Mouse (Mus musculus) ovary, postnatal 36 days (tissue): ENCODE results near the gene Sh3pxd2b.

ENCODE experiments used
- DNase-seq: peaks from one replicate; pipeline ENCODE4 v3.0.0; 2022; ENCODE audit warnings: low spot score, mixed read lengths

The Sh3pxd2b gene

DNA sequence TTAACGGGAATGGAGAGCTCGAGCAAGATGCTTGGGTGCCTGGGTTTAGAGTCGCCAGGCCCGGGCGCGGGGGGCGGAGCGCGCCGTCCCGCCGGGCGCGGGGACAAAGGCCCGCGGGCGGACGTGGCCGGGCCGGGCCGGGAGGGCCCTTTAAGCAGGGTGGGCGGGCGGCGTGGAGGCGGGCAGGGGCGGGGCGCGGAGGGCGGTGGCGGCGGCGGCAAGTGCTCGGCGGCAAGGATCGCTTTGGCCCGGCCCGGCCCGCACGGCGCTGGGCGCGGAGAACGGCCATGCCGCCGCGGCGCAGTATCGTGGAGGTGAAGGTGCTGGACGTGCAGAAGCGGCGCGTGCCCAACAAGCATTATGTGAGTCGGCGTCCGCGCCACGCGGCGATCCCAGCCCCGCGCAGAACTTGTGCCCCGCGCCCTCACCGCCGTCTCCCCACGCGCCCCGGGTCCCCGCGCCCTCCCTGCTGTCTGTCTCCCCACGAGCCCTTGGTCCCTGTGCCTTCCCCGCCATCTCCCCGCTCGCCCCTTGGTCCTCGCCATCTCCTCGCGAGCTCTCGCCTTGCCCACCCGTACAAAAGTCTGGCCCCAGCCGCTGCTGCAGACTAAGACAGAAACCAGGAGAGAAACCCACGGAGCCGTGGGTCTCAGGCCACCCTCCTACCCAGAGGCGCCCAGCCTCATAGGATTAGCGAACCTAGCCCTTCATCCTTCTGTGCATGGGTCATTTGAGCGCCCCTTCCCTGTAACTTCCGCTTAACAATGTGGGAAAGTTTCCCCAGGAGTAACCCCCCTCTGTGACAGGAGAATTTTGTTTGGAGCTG, at the start of gene Sh3pxd2b:
TSS of gene Sh3pxd2b (plus strand) at position 214 of the 826 bp plus-strand sequence.
- DNase-seq = peak; percentile 78

DNA sequence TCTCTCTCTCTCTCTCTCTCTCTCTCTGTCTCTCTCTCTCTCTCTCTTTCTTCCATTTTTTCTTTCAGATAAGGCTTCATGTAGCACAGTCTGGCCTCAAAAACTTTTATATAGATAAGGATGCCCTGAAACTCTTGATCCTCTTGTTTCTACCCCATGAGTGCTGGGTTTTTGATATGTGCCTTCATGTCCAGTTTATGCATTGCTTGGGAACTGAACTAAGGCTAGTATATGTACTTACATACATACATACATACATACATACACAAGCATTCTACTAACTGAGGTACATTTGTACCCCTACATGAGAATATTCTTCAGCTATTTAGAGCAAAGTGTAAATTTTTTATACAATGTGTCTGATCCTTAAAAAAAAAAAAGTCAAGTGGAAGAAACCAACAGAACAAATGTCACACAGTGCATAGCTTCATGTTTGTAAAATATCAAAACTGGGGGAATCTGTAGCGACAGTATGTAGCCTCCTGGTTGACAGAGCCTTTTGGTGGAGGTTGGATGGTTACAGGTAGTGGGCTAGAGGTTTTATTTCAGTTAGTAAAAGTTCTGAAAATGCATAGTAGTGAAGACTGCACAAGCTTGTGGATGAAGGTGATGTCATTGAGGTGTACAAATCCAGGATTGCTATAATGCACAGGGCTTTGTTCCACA, 49.6 kb upstream of the Sh3pxd2b start:
- no peak for DNase-seq

DNA sequence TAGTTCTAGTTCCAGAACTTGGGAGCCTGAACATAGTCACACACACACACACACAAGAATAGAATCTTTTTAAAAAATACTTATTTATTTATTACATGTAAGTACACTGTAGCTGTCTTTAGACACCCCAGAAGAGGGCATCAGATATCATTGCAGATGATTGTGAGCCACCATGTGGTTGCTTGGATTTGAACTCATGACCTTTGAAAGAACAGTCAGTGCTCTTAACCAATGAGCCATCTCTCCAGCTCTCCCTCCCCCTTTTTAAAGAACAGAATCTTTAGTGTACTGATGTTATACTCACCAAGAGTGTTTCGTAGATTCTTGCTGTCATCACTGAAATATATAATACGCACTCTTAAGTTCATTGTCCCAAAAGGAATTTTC, 49.1 kb upstream of the Sh3pxd2b start:
- no peak for DNase-seq

DNA sequence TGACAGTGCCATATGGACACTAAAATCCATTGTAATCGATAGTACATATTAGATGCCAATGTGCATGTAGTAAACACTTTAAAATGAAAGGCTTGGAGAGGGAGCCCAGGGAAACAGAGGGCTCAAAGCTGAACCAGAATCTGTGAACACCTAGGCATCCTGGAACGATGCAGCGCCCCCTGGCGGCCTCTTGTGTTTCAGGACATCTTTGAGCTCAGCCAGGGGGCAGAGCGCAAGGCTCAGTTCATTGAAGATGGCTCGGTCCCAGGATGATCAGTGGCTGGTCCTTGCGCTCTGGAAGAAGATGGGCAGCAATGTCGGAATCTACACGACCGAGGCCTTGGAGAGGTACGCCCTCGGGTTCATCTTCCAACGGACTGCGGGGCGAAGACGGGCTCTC, 47.8 kb upstream of the Sh3pxd2b start, which contains the start of gene Hbq1a:
TSS of gene Hbq1a (plus strand) at position 205 of the 400 bp plus-strand sequence.
- peak; percentile 52 for DNase-seq

DNA sequence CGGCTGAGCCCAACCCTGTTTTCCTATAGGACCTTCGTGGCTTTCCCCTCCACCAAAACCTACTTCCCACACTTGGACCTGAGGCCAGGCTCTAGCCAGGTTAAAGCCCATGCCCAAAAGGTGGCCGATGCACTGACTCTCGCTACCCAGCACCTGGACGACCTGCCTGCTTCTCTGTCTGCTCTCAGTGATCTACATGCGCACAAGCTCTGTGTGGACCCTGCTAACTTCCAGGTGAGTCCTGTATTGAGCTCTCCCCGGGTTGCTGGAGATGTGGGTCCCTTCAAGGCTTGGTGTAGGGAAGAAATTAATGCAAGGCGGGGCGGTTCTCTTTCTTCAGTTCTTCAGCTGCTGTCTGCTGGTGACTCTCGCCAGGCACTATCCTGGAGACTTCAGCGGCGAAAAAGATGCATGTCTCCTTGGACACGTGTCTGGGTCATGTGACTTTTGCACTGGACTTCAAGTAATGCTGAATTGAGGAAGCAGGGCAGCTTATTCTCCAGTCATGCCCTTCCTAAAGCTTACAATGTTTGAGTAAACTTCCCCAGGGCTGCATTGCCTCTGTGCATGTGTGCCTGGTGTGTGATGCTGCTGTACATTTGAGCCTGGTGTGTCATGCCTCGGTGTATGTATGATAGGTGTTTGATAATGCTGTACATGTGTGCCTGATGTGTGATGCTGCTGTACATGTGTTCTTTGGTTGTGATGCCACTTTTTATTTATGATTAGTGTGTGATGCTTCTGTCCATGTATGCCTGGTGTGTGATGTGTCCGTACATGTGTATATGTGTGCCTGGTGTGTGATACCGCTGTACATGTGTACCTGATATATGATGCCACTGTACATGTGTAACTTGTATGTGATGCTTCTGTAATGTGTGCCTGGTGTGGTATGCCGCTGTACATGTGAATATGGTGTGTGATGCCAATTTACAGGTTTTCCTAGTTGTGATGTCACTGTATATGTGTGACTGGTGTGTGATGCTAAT, 47.0 kb upstream of the Sh3pxd2b start:
- DNase-seq = no peak

DNA sequence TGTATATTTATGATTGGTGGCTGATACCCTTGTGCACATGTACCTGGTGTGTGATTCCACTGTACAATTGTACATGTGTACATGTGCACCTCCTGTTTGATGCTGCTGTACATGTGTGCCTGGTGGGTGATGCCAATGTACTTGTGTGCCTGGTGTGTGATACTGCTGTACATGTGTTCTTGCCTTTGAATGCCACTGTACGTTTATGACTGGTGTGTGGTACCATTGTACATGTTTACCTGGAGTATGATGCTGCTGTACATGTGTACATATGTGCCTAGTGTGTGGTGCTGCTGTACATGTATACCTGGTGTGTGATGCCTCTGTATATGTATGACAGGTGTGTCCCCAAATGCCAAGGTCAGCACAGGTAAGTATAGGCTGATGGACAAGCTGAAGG, 46.1 kb upstream of the Sh3pxd2b start:
- DNase-seq = no peak

DNA sequence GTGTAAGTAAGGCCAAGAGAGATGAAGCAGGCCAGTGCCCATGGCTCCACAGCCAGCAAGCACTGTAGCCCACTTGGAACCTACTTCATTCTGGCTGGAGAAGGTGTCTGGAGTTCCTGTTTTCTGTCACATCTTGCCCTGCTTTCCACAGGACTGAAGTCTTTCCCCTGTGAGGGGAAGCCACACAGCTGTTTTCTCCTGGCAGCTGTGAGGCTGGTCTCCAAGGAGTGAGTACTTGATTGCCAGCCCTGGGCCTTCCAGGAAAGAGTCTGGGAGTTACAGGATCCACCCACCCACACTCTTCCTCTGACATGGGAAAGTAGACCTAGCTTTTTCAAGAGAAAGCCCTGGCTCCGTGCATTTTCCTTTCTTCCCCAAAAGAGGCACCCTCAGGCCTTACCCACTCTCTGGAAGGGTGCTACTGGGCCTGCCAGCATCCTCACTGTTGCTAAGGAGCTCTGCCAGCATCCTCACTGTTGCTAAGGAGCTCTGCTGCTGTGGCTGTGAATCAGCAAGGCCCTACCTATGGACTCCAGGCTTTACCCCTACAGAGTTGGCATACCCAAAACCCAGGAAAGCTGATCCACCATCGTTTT, 44.7 kb upstream of the Sh3pxd2b start:
- no peak for DNase-seq

DNA sequence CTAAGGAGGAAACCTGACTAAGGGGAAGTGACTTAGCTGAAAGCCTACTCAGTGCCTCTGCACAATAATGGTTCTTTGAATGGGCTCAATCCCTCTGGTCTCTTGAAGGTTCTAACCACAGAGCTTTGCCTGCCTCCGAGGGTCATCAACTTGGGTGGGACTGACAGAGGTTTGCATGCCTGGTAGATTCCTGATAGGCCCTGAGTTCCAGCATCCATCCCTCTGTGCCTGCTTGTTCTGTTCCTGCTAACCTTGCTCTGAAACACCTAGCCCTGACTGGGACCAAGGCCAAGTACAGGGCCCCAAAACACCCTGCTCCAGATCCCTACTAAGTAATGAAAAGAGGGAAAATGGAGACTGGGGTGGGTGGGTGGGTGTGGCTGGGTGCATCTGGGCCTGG, 44.2 kb upstream of the Sh3pxd2b start:
- DNase-seq = no peak

DNA sequence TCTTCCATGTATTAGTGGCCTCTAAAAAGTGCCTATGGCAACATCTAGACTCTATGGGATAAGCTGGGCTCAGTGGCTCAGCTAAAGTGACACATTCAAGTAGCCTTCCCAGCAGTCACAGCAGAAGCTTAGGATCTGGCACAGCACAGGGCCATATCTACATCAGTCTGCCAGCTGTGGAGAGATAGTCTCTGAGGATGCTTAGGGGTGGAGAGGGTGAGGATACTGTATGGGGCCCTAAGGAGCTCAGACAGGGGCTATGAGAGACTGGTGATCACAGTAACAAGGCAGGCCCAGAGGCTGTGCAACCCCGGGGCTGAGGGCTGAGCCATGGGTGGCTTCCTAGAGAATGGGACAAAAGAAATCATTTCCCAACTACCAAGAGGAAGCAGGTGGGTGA, 40.6 kb upstream of the Sh3pxd2b start:
- DNase-seq = no peak

DNA sequence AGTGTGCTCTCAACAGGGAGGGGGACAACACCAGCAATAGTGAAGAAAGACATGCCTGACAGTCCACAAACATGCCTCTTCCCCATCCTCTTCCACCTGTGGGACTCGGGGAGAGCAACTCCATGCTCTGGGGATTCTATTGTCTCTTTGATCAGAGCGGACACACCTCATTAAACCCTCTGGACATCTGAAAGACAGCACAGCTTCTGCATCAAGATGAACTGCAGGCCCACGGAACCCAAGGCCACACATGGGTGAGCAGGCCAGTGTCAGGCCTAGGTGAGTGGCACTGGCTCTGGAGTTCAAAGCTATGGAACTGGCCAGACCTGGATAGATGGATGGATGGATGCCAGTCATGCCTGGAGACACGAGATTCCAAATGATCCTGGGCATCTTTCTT, 38.2 kb upstream of the Sh3pxd2b start:
- DNase-seq = no peak

DNA sequence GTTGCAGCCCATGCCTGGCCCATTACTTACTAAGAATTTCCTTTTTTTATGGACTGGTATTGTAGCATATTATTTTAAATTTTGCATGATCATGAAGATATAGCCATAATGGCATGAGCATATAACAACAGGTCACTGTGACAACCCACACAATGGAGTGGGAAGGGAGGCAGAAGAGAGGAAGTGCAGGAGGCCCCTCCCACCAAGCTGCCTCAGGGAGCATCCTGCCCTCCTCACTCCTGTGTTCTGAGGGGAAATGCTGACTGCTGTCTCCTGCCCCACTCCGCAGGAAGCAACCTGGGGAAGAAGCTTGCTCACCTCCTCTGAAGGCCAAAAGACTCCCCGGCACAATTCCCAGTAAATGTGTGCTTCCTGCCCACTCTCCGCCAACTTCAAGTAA, 37.7 kb upstream of the Sh3pxd2b start:
- no peak for DNase-seq

DNA sequence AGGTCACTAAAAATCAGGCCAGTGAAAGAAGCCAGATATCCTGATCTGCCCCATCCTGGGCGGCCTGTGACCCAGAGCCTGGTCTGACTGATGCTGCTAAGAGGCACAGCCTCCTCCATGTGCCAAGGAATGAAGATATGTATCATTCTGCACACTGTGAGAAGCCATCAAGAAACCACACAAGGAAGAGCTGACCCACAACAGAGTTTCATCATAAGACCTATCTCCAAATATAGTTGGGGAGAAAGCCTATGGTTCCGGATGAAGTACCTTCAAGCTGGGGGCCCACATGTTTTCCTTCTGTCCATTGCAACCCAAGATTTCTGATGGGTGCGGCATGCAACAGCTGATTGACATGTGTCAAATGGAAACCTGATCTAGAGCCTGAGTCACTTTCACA, 31.6 kb upstream of the Sh3pxd2b start:
- DNase-seq = no peak

DNA sequence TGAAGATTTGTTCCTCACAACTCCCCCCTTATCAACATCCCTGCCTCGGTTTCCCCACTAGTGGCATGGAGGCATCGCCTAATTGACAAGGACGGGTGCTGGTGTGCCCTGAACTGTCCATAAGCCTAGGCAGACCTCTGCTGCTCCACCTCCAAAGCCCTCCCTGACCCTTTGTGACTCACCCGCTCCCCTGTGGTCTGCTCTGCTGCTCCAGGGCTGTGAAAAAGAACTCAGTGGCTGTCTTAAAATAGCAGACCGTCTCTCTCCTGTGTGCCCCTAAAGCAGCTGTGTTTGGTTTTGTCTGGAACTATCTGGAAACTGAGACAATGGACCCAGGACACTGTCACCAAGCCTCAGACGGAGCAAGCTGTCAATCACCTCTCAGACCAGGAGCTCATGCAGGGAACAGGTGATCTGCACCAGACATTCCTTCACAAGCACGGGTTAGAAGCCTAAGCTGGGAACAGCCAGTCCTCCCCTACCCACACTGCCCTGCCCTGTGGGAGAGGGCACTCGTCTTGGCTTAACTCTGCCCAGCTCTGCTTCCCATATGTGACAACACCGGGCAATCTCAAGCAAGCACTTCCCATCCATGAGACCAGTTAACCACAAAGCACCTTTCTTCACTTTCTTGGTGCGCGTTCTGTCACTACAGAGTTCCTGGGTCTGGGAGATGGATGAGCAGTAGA, 27.0 kb upstream of the Sh3pxd2b start:
- DNase-seq = no peak

DNA sequence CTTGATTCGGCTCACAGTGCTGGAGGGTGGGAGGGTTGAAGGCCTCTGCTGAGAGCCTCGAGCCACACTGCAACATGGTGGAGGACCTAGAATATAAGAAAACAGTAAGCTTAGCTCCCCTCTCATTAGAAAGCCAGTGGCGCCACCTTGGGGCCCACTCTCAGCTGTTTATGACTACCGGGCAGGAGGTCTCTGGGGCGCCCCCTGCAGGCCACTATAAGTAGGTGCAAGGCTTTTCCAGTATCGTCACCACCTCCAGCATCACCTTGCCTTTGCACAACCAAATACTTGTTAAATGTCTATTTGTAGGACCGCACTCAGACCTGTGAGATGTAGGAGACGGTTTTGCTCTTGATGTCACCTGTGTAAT, 26.4 kb upstream of the Sh3pxd2b start:
- DNase-seq = peak; percentile 68

DNA sequence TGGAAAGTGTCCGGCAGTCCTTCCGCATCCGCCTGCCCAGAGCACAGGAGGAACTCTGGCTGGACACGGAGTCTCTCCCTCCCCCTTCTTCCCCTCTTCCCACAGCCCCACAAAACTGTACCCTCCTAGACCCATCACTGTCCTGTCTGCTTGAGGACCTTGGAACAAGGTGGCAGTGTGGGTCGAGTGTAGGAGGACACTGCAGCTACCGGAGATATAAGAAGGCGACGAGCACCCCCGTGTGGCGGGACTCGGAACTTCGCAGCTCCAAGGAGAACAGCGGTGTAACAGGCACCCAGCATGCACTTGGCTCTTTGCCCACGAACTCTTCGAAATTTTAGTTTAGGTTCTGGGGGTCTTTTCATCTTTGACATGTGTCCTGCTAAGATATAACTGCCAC, 23.0 kb upstream of the Sh3pxd2b start:
- peak; percentile 81 for DNase-seq

DNA sequence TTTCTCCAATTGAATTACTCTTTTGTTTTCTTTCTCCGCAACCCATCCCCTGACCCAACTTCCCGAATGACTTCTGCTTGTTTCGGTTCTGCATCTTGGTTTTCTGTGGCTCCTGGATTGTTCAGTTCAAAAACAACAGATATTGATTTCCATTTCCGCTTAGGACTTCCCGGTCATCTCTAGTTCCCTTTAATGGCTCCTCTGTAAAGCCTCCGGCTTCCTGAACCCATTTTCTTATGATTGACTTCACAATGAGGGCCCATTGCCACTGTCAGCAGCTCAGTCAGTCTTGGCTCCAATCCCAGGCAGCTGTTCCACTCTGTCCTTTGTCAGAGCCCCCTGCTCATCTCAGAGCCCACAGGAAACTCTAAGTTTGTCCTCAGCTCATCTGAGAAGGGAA, 16.5 kb upstream of the Sh3pxd2b start:
- no peak for DNase-seq

DNA sequence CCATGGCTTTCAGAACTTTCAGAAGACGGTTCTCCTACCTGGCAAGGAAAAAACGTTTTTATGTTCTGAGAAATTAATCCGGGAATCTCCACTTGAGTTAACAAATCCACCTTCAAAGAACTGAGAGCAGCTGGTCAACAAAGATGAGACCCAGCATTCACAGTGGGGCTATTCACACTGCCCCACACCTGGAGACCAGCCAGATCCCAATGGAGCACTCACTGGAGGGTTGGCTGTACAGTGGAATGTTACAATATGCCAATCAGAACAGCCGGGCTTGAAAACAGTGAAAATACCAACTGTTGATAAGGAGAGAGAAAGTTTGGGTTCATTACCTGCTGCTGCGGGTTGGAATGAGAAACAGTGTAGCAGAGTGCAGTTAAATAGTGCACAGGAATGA, 15.8 kb upstream of the Sh3pxd2b start:
- DNase-seq = no peak

DNA sequence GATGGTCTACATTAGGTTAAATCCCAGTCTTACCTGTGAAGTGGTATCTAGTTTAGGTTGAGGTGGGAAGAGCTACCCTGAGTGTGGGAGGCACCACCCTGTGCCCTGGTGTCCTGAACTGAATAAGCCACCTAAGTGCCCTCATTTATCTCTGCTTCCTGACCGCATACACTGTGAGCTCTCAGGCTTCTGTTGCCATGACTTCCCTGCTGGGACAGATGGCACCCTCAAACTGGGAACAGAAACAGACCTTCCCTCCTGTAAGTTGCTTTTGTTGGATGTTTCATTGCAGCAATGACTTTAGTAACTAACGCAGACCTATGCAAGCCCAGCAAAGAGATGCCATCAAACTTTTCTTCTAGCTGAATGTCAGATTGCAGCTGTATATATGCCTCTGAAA, 14.4 kb upstream of the Sh3pxd2b start:
- DNase-seq = no peak

DNA sequence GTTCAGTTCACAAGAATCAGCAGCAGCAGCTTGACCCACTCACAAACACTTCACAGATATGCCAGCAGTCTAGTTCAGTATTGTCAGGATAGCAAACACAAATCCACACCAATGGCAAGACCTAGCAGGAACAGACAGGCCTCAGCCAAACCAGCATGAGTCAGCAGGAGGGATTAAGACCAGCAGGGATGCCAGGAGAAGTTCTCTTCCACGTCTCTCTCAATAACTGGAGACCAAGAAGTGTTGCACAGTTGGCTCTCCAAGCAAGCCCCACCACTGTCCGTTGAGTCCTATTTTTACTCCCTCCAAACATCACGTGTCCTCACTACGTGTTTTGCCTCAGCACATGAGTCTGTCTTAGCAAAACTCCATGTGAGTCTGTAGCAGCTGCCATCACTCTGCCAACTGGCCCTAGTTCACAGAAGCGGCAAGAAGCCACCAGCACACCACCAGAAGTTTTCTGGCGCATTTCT, 11.1 kb upstream of the Sh3pxd2b start:
- no peak for DNase-seq

DNA sequence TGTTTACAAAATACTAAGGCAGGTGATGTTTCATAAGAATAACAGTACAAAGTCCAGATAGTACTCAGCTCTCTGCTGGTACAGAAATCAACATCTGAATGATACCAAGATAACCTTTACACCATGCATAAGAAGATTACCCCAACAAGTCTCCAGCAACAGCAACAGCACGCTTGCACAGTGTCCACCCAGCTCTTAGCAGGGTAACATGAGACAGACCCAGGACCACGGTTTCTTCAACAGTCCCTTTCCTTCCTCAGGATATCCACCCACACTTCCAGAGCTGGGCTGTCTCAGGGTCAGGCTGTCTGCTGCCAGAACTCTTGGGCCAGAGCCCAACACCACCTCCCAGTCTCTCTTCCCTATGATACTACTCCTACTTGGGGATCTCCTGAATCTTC, 8.5 kb upstream of the Sh3pxd2b start:
- no peak for DNase-seq
